Mouse (Mus musculus) ES-CJ7 (cell line): ENCODE data around the gene Acp5.
"Not testable (repeated sequence)": the region's sequence is repeated elsewhere in the genome, so short reads cannot be mapped to it uniquely, and the experiment has no call there.

ENCODE experiments used
- DNase-seq: peaks from one replicate; pipeline ENCODE4 v3.0.0; 2011; ENCODE audit warnings: low read depth, low spot score

Acp5 gene

GRCm38 (mm10) chr9:22135644-22136390, at the start of gene Acp5:
Gene Acp5, minus strand, starts transcription at chr9:22135711.
- DNase-seq = no peak

GRCm38 (mm10) chr9:22172318-22172717, 36.8 kb upstream of the Acp5 start:
- DNase-seq = no peak

- DNase-seq = no peak
These were observed 33.8 kb upstream of the Acp5 start for GRCm38 (mm10) chr9:22169327-22169726.

GRCm38 (mm10) chr9:22167751-22168150, 32.2 kb upstream of the Acp5 start:
- no peak for DNase-seq

GRCm38 (mm10) chr9:22166686-22167085, 31.2 kb upstream of the Acp5 start:
- DNase-seq = peak; percentile 59

- peak; percentile 73 for DNase-seq
These were observed 30.5 kb upstream of the Acp5 start for GRCm38 (mm10) chr9:22165964-22166363.

GRCm38 (mm10) chr9:22164711-22165668, 29.5 kb upstream of the Acp5 start:
- peak; percentile 66 for DNase-seq

- DNase-seq = no peak
These were observed 27.4 kb upstream of the Acp5 start for GRCm38 (mm10) chr9:22162912-22163311.

GRCm38 (mm10) chr9:22162305-22162704, 26.8 kb upstream of the Acp5 start:
- no peak for DNase-seq

- DNase-seq = peak; percentile 84
These were observed 25.8 kb upstream of the Acp5 start for GRCm38 (mm10) chr9:22161299-22161698.

- no peak for DNase-seq
These were observed 22.2 kb upstream of the Acp5 start for GRCm38 (mm10) chr9:22157516-22158265.

- DNase-seq = peak; percentile 98
These were observed 21.2 kb upstream of the Acp5 start, which contains the start of gene Pigyl for GRCm38 (mm10) chr9:22156497-22157245. Gene Pigyl, plus strand, starts transcription at chr9:22156846.

- DNase-seq = peak; percentile 87
These were observed 20.1 kb upstream of the Acp5 start for GRCm38 (mm10) chr9:22155614-22156013.

- no peak for DNase-seq
These were observed 18.3 kb upstream of the Acp5 start for GRCm38 (mm10) chr9:22153810-22154209.

- no peak for DNase-seq
These were observed 15.4 kb upstream of the Acp5 start for GRCm38 (mm10) chr9:22150946-22151345.

- DNase-seq = not testable (repeated sequence)
These were observed 14.8 kb upstream of the Acp5 start for GRCm38 (mm10) chr9:22150249-22150693.

- DNase-seq = peak; percentile 79
These were observed 14.1 kb upstream of the Acp5 start for GRCm38 (mm10) chr9:22149426-22150248.

GRCm38 (mm10) chr9:22144304-22144965, 8.9 kb upstream of the Acp5 start:
- no peak for DNase-seq
